Mouse (Mus musculus) liver, embryonic 13.5 days (tissue): ENCODE measurements around the gene Wdr13. TPM values are rescaled to one million over a fixed set of nuclear protein-coding genes. Genes with fewer than 3 reads are reported as not detected.

ENCODE experiments used
- ATAC-seq: fragments of 200-750 bp; cut with Nextera tagmentation; 2 replicates; pipeline ENCODE4 v1.8.0; 2017; ENCODE audit warnings: low read depth, mild to moderate bottlenecking, moderate number of reproducible peaks, moderate library complexity
- DNase-seq: peaks from one replicate; pipeline ENCODE4 v3.0.0; 2022
- H3K27ac ChIP-seq: fragments of 300-500 bp; sonication (generic); 2 replicates; pipeline ENCODE4 v1.5.1; 2015; ENCODE audit warnings: moderate library complexity, mild to moderate bottlenecking, inconsistent platforms
- H3K27me3 ChIP-seq: fragments of 300-500 bp; sonication (generic); 2 replicates; pipeline ENCODE4 v1.6.1; 2015; ENCODE audit warnings: mild to moderate bottlenecking, inconsistent platforms
- H3K36me3 ChIP-seq: fragments of 300-500 bp; sonication (generic); 2 replicates; pipeline ENCODE4 v1.6.1; 2015; ENCODE audit warnings: mild to moderate bottlenecking, inconsistent platforms
- H3K4me1 ChIP-seq: fragments of 300-500 bp; sonication (generic); replicated peaks from 2 replicates; pipeline ENCODE4 v1.6.1; 2015; ENCODE audit warnings: inconsistent platforms
- H3K4me2 ChIP-seq: fragments of 300-500 bp; sonication (generic); 2 replicates; pipeline ENCODE4 v1.6.1; 2015; ENCODE audit warnings: inconsistent platforms, mild to moderate bottlenecking, moderate library complexity
- H3K4me3 ChIP-seq: fragments of 300-500 bp; sonication (generic); replicated peaks from 2 replicates; pipeline ENCODE4 v1.5.1; 2015; ENCODE audit warnings: mild to moderate bottlenecking, inconsistent platforms
- H3K9ac ChIP-seq: fragments of 300-500 bp; sonication (generic); 2 replicates; pipeline ENCODE4 v1.6.1; 2015; ENCODE audit warnings: mild to moderate bottlenecking, inconsistent platforms
- H3K9me3 ChIP-seq: fragments of 300-500 bp; sonication (generic); replicated peaks from 2 replicates; pipeline ENCODE4 v1.6.1; 2016; ENCODE audit warnings: inconsistent platforms
- WGBS: fragments of 180-500 bp; shearing (Covaris S2); methylation state at CpG from one replicate; pipeline ENCODE4 v1.1.7; 2015; ENCODE audit not compliant: insufficient replicate concordance; 5-methylcytosine and 5-hydroxymethylcytosine counted together
- polyA plus RNA-seq: library from polyadenylated mRNA; unstranded; fragments of >200 nt; fragmentation: Nextera tagmentation; extraction: Ambion mirVana; gene quantifications from 2 replicates; pipeline ENCODE4 v1.2.1, GENCODE M21; 2015

Gene Wdr13
- polyA plus RNA-seq, 1 experiment from 2014 or later, result 6.8 TPM

GRCm38 (mm10) chrX:8074430-8075014 lies 58.2 kb downstream of the Wdr13 start, which contains the start of gene Suv39h1:
TSS of gene Suv39h1 (minus strand) at chrX:8074760.
- H3K36me3 ChIP-seq, result peaks cover 31% of the 10 kb centered on the region
- H3K4me1 ChIP-seq, result peaks cover 24% of the 10 kb centered on the region
- H3K9me3 ChIP-seq, result no peaks in the 10 kb centered on the region
- ATAC-seq (peak; percentile 97), DNase-seq (peak; percentile 93)
- peak within 1 kb of the TSS; percentile 79 for H3K4me3 ChIP-seq
- peak within 1 kb of the TSS; percentile 85 for H3K9ac ChIP-seq
- H3K4me2 ChIP-seq, result peak within 1 kb of the TSS; percentile 74
- WGBS, result 23% methylated on average over 46 of the region's 46 CpGs
- peak within 1 kb of the TSS; percentile 90 for H3K27ac ChIP-seq
- no peaks in the 10 kb centered on the region for H3K27me3 ChIP-seq

DNA sequence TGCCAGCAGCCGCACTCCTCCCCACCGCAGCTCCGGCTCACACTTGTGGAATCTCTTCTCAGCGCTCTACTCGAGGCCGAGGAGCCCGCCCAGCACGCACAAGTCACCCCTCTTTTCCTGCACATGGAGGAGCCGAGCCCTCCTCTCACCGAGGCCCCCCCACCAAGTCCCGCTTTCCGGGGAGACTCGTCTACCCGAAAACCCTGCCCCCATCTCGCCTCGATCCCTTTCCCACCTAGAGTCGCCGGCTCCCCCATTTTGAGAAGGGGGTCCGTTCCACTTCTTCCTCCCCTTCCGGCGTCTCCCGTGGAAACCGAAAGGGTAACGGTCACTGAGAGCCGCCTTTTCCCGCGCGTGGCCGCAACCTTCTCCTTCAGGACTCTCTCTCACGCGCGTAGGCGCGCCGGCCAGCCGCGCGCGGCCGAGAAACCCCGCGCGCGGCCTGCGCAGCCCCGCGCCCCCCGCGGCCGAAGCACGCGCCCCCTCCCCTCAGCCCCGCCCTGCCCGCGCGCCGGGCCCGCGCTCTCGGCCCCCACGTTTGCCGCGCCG lies 58.7 kb downstream of the Wdr13 start:
- peak; percentile 20 for DNase-seq
- Histone ChIP-seq H3K9ac (peak overlapping the region; percentile 85), H3K36me3 (peaks cover 36% of the 10 kb centered on the region), H3K9me3 (no peaks in the 10 kb centered on the region), H3K4me2 (peak overlapping the region; percentile 65), H3K4me1 (peaks cover 24% of the 10 kb centered on the region), H3K27ac (peak overlapping the region; percentile 84), H3K27me3 (no peaks in the 10 kb centered on the region), H3K4me3 (peak overlapping the region; percentile 79)
- ATAC-seq, result peak; percentile 52; the same call in 1 of the 2 replicates
- 11% methylated on average over 39 of the region's 64 CpGs for WGBS

Other genes starting within 250 kb of the Wdr13 start
- 17.1 and 17.8 TPM in 2 replicates for gene Slc35a2, start 248.9 kb downstream of the Wdr13 start, polyA plus RNA-seq
- 58.2 and 60.3 TPM in 2 replicates for gene Pqbp1, start 233.6 kb downstream of the Wdr13 start, polyA plus RNA-seq
- gene Timm17b, start 233.5 kb downstream of the Wdr13 start, polyA plus RNA-seq, result 96.5 and 97.0 TPM in 2 replicates
- not detected in 2 replicates for gene Gm10491, start 225.1 kb downstream of the Wdr13 start, polyA plus RNA-seq
- not detected in 2 replicates for gene Gm10490, start 223.3 kb downstream of the Wdr13 start, polyA plus RNA-seq
- gene Pcsk1n, start 213.1 kb downstream of the Wdr13 start, polyA plus RNA-seq, result 0.18 and 0.19 TPM in 2 replicates
- not detected in 2 replicates for gene Eras, start 204.3 kb downstream of the Wdr13 start, polyA plus RNA-seq
- gene Hdac6, start 185.0 kb downstream of the Wdr13 start, polyA plus RNA-seq, result 8.9 and 10.5 TPM in 2 replicates
- 135 and 145 TPM in 2 replicates for gene Gata1, start 154.8 kb downstream of the Wdr13 start, polyA plus RNA-seq
- 0.29 and 0.36 TPM in 2 replicates for gene Glod5, start 114.4 kb downstream of the Wdr13 start, polyA plus RNA-seq
- gene Suv39h1, start 58.1 kb downstream of the Wdr13 start, polyA plus RNA-seq, result 40.2 and 47.3 TPM in 2 replicates
- gene Was, start 42.4 kb downstream of the Wdr13 start, polyA plus RNA-seq, result 2.4 and 3.4 TPM in 2 replicates
- 328 and 361 TPM in 2 replicates for gene Rbm3, start 13.0 kb upstream of the Wdr13 start, polyA plus RNA-seq
- 4.9 and 5.0 TPM in 2 replicates for gene Tbc1d25, start 43.3 kb upstream of the Wdr13 start, polyA plus RNA-seq
- 61.8 and 64.4 TPM in 2 replicates for gene Ebp, start 60.6 kb upstream of the Wdr13 start, polyA plus RNA-seq
- gene Porcn, start 73.6 kb upstream of the Wdr13 start, polyA plus RNA-seq, result 0.88 and 1.1 TPM in 2 replicates
- gene Ftsj1, start 119.5 kb upstream of the Wdr13 start, polyA plus RNA-seq, result 40.1 and 41.9 TPM in 2 replicates
- gene Slc38a5, start 138.2 kb upstream of the Wdr13 start, polyA plus RNA-seq, result 76.5 and 79.6 TPM in 2 replicates
- gene Ssxb10, start 194.5 kb upstream of the Wdr13 start, polyA plus RNA-seq, result not detected in 2 replicates
- gene Ssxb9, start 234.1 kb upstream of the Wdr13 start, polyA plus RNA-seq, result not detected in 2 replicates